Mouse (Mus musculus): Measurements from ENCODE around the gene Irf2.
A peak's percentile ranks its signal among the peaks of the same experiment; 100 is the strongest.

Gene Irf2

DNA sequence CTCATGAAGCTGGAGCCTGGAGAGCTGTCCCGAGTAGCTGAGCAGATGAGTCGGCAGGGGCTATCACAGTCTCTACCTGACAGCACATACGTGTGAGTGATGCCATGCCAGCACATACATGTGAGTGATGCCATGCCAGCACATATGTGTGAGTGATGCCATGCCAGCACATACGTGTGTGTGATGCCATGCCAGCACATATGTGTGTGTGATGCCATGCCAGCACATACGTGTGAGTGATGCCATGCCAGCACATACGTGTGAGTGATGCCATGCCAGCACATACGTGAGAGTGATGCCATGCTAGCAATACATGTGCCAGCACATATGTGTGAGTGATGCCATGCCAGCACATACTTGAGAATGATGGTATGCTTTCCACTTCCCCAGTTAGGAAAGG is 18.6 kb downstream of the Irf2 start:
- DNase-seq: no peak

DNA sequence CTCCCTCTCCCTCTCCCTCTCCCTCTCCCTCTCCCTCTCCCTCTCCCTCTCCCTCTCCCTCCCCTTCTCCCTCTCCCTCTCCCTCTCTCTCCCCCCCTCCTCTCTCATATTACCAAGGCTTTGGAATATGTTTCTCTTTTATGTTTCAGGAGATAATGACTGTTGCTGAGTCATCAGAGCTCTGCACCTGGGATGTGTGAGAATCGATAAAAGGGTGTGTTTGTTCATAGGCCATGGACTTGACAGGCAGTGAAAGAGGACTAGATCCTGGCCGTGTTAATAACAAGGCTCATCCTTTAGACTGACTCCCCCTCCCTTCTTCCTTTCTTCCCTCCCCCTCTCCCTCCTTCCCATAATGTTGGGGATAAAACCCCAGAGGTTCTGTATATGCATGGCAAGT is 19.1 kb downstream of the Irf2 start:
- no peak for DNase-seq

DNA sequence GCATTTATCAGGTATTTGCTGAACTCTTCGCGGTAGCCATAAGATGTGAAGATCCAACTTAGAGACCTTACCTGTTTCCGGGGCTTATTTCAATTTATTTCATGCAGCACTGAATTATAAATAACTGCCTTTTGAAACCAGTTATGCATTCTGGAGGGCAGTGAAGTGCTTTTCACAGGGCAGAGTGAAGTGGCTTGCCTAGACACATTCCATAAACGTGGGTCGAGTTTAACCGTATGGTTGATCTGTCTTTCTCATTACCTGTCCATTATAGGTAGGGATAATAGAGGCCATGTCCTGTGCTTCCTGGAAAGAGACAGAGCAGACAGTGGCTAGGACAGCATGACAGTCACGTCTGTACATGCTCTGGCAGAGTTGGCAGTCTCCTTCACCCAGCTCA is 20.0 kb downstream of the Irf2 start:
- DNase-seq: no peak

DNA sequence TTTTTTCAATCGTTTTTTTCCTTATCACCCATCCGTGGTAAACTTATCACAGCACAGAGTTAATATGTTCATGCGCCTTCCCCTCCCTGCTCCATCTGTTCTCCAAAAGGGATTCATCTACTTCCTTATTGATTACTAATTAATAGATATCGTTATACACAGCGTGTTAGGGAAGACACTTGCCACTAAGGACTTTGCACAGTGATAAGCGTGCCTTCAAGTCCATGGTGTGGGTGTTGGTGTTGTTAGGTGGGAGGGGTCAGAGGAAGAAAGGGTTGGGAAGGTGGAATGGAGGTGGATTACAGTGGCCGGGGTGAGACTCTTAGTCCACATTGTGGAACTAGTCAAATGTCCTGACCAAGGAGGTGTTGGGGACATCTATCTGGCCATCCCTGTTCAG is 21.2 kb downstream of the Irf2 start:
- DNase-seq: no peak

DNA sequence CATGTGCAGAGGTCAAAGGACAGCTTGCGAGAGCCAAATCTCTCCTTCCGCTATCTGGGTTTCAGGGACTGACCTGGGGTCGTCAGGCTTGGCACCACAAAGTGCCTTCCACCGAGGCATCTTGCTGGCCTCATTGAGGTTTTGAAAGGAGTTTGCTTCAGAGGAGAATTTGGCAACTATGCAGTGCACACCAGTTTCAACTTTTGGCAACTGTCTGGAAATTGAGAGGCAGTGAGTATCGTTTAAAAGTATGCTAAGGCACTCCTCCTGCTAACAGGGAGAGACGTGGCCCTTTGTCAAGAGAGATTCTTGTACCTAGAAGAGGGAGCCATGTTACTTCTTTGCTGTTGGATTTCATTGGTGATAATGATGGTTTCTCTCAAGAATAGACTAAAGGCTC is 21.9 kb downstream of the Irf2 start:
- no peak for DNase-seq

DNA sequence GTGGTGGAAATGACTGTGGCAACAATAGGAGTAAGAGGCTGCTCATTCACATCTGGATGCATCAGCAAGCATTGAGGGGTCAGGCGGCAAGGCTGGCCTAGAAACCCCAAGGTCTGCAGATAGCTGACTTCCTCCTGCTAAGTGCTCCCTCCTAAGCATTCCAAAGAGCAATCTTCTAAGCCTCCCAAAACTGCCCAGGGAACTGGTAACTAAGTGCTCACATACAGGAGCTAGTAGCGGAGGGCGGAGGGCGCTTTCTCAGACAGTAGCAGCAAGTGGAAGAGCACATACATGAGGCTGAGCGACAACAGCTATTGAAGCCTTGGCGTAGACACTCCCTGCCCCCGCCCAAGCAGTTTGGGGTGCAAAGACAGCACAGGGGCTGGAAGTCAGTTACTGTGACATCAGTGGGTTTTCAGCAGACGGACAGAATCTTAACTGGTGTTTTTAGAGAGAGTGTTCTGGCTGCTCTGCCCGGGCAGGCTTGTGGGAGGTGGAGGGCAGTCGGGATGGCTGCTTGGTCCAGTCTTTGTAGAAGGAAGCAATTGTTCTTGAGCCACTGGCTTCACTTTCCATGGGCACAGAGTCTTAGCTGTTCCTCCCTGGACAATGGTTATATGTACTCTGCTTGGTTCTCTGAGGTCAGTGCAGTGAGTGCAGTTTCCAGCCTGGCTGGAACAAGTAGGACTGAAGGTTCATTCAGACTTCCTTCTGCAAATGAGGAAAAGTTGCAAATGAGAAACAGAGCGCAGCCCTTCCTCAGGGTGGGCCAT is 30.1 kb downstream of the Irf2 start:
- DNase-seq: peak; percentile 8 to 23

DNA sequence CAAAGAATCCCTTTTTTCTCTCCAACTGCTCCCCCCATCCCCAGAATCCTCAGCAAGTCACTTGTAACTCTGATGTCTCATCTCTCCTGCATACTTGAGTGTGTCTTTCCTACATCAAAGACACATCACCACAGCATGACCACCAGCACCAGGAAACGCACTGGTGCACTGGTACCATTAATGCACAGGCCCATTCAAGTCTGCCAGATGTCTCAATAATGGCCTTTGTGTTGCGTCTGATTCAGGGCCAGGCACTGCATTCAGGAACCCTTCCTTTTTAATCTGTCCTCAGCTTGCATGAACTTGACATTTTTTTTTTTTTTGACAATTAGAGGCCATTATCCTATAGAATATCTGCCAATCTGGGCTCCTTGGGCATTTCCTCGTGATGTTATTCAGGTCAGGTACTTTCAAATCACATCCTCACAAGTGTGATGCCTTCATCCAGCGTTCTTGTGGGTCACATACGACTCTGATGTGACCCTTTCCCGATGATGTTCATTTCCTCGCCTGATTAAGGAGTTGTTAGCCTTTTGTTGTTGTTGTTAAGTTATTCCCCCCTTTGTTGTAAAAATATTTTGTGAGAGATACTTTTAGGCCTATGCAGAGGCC is 31.5 kb downstream of the Irf2 start:
- no peak for DNase-seq

DNA sequence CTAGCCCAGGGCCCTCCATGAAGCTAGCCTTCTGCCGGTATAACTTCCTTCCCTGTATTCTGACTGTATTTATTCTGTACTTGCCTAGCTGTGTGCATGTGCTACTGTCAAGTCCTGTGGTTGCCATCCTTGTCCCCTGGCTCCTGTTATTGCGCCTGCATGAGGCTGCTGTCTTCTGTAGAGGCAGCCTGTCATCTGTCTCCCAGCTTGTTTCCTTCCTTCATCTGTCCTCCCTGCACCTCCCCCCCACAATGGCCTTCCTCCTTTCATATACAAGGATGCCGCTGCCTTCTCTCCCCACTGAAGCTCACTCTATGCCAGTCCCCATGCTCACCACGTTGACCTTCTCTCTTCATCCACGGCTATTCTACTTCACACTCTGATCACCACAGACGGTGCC is 33.3 kb downstream of the Irf2 start:
- DNase-seq: no peak

DNA sequence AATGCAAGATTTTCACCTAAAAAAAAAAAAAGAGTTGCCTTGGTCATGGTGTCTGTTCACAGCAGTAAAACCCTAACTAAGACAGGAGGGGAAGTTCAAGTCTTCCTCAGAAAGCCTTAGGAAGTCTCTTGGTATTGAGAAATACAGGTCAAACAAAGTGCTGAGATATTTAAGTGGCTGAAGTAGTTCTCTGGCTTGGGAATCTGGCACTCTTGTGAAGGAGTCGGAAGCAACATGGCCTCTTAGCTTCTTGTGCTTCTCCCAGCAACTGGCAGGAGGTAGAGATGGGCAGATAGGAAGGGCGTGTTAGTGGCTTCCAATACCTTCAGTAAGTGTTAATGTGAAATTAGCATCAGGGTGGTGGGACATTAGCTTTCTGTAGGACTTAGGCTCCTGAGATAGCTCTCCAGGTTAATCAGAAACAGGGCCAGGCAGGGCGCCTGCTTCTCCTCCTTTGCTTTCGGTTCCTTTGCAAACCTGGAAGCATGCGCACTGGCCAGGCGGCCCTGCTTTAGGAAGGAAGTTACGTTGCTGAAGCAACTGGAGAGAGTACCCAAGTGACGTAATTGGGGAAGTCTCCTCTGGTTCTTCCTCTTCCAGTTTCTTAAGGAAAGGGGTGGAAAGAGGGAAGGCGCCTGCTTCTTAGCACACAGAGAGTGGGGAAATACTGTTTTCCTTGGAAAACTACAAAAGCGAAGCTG is 38.4 kb downstream of the Irf2 start:
- no peak for DNase-seq

DNA sequence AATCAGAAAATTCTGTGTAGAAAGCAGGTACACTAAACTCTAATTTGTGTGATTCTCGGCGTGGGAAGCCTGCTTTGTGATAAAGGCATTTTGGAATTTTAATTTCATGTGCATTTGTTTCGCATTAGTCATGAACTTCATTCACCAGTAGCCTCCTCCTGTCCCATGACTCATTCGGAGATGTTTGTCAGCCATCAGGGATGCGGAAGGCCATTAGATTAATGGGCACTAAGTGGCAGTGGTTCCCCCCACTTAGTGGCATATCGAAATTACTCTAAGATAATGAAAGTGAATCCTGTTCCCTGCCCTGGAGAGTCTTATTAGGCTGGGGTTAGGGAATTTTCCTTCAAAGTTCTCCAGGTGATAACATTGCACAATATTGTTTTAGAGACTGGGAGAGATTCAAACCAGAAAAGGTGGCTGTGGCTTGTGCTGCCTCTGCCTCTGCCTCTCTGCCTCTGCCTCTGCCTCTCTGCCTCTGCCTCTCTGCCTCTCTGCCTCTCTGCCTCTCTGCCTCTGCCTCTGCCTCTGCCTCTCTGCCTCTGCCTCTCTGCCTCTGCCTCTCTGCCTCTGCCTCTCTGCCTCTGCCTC is 41.6 kb downstream of the Irf2 start:
- DNase-seq: no peak

DNA sequence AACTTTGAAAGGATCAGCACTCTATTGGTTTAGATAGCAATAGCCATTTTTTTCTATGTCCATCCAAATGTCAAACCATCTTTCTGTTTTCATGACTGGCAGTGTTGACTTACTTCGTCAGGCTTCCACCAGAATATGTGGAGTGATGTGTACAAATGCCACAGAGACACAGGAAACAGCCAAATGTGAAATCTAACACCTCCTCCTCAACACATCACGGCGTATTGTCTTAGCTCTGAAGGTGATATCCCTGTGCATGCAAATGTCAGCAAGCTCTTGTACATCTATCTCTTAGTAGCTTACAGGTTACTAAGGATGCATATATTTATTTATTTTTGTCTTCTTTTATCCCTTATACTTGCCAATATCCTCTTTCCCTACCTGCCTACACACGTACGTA is 42.7 kb downstream of the Irf2 start:
- DNase-seq: no peak

DNA sequence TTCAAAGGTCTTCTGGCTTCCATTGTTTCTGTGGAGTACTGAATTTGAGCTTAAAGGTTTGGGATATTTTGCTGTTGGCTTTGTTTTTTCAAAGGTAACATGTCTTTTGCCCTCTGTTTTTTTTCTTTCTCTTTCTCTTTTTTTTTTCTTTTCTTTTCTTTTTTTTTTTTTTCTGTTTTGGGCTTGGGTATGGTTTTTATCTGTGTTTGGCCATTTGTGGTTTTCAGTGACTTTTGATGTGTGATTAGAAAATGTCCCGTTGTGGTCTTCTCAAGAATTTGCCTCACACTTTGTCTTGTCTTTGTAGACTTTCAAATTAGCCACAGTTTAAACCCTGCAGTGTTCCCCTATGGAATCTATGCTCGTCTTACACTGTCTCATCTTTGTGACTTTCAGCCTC is 45.5 kb downstream of the Irf2 start:
- no peak for DNase-seq

DNA sequence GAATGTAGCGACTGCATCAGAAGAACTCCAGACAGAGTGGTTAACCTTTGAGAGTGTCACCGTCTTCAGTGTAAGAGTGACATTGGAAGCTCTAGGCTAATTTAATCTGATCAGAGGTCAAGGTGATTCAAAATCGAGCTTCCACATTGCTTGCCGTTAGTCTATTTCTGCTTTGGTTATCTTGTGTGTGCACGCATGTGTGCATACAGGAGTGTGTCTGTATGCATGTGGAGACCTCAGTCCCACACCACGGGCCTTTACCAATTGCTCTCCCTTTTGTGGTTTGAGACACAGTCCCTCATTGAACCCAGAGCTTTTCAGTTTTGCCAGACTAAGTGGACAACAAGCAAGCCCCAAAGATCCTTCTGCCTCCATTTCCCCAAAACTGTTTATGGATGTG is 46.4 kb downstream of the Irf2 start:
- no peak for DNase-seq

DNA sequence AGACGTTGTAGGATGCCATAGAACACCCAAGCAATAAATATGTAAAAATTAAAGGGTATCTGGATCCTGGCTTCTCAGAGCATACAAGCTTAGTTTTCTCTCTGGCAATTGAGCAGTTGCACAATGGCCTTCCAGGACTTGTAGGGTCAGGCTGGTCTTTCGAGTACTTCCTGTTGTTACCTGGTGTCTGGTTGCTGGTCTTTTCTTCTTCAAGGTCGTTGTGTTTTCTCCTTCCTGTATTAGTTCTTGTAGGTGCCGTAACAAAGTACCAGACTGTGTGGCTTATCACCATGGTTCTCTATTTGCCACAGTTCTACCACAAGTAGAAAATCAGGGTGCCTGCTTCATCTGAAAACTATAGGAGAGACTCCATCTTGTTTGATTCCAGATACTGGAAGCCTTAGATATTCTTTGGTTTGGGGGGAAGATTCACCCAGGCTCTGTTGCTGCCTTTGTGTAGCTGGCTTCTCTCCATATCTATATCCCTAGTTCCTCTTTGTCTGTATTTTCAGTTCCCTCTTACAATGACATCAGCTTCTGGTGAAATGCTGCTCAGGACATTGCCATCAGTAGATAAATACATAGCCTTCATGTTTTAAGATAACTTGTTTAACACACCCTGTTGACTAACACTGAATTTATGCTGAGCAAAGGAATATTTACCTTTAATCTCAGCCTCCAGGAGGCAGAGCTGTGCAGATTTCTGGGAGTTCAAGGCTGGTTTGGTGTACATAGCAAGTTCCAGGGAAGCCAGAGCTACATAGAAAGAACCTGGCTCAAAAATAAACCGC is 49.8 kb downstream of the Irf2 start:
- no peak for DNase-seq

DNA sequence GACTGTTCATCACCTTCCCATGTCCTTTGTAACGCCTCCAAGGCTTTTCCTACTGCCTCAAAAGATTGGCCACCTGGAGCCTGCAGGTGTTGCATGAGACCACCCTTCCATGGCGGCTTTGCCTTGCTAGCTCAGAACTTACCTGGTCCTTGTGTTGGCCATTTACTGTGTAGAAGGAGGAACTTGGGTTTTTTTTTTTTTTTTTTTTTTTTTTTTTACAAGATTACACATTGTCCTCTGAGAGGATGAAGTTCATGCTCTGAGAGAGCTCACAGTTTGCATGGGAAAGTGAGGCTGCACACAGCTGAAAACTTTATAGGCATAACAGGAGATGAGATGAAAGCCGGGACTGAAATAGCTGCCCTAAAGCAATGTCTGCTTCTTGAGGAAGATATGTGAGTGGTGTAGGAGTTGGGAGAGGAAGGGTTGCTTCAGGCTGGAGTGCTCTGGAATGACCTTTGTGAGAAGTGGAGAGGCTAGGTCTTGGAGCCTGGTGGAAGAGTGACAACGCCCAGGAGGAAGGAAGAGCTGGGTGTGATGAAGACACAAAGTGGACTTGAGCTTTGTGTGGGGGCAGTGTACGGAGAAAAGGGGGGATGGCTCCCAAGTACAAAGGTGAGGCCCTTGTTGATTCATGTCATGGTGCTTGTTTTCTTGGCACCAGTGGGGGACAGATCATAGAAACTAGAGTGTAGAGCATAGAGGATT is 52.3 kb downstream of the Irf2 start:
- DNase-seq: no peak

DNA sequence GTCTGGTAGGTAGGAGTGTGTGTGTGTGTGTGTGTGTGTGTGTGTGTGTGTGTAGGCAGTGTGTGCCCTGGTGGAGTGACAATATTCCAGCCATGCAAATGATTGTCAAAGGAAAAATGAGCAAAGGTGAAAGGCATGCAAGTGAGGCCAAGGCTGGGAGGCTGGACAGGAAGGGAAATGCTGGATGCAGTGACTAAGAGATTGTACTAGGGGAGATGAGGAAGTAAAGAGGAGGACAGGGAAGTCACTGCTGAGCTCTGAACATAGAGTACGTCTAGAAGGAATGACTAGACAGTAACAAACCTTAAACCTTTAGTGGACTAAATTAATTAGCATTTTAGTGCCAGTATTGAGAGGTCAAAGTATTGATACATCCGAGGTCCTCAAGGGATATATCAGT is 53.1 kb downstream of the Irf2 start:
- DNase-seq: no peak

DNA sequence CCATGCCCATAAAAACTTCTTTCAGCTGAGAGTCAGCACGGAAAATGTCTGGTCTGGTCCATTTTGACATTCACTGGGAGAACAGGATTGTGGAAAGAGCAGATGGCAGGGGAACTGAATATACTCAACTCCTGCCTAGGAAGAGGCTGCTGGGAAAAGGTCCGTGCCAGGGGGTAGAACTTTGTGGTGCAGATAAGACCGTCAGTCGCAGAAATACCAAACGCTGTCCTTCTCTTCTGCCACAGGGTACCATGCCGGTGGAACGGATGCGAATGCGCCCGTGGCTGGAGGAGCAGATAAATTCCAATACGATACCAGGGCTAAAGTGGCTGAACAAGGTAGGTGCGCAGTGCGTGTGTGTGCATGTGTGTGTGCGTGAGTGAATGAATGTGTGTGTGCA is 53.7 kb downstream of the Irf2 start:
- DNase-seq: no peak

DNA sequence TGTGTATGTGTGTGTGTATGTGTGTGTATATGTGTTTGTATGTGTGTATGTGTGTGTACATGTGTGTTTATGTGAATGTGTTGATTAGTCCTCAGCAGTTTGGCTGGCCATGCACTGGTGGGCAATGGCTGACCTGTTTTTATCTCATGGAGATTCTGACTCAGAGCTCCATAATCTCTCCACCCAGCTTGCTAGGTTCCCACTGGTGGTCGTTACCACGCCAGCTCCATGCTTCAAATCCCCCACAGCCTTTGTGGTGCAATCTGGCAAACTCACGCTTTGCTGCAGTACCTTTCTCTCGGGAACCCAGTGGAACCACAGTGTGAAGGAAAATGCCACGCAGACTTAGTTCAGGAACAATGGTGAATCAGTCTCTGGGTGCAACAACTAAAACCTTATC is 54.8 kb downstream of the Irf2 start:
- DNase-seq: no peak

DNA sequence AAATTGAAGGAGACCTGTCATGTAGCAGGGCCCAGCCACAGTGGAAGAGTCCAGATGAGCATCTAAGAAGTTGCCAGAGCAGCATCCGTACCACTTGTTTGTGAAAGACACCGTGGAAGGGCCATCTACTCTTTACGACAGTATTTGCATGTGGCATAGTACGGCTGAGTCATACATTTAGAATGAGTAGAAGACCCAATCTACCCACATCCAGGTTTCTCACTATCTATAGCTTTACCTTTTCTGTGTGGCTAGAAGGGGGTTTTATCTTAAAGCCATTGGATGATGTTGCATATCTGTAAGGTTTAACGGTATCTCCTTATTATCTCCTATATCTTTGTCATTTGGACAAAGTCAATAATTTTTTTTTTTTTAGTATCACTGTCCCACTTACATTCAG is 59.7 kb downstream of the Irf2 start:
- no peak for DNase-seq

DNA sequence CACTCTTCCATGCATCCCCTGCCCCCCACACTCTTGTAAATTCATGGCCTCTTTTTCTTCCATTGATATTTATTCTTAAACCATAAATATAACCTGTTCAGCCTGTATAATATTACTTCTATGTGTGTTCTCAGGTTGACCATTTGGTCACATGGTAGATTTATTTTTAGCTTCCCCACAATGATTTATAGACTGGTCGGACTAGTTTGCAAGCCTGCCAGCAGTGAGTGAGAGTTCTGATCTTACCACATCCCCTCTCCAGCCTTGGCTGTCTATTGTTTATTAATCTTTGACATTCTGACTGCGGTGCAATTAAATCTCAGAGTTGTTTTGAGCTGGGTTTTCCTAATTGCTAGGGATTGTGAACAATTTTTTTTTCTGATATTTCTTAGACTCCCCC is 60.2 kb downstream of the Irf2 start:
- no peak for DNase-seq

DNA sequence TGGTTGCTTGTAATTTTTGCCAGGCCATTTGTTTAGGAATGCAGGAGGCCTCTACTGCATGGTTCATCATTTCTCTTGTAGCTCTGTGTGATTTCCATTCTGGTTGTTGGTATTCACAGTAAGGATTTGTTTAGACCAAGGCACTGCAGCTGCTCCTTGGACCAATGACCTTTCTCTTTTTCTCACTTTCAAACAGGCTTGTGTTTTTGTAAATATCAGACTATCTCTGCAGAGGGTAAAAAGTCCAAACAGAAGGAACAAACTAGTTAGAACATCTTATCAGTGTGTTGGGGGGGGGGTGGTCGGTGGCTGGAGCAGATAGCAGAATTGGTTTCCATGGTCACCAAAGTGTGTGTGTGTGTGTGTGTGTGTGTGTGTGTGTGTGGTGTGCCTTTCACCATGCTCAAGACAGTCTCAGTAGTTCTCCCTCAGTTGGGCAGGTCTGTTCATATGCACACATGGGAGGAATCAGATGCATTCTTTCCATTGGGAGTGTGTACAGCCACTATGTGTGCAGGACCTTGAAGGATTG is 61.7 kb downstream of the Irf2 start:
- DNase-seq: no peak

DNA sequence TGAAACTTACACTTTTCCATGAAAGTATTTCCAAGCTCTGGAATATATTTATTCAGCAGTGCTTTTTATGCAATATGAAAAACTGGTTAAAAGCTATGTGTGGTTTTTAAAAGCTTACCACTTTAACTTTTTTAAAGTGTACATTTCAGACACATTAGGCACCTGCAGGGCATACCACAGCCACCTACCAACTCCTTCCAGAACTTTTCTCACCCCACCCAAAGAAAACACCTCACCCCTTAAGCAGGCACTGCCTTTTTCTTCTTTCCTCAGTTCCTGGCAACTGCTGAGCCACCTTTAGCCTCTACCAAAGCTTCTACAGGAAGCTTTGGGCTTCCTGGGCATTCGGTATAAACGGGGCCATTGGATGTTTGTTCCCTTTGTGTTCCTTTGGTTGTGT is 62.5 kb downstream of the Irf2 start:
- DNase-seq: no peak
